Mouse (Mus musculus) limb, embryonic 13.5 days (tissue): Measurements from ENCODE around the gene Tas2r136. TPM values are rescaled to one million over a fixed set of nuclear protein-coding genes. Genes with fewer than 3 reads are reported as not detected.

Experiments used
- ATAC-seq: fragments of 200-750 bp; cut with Nextera tagmentation; 2 replicates; pipeline ENCODE4 v1.8.0; 2017; ENCODE audit warnings: low read depth, moderate number of reproducible peaks, moderate TSS enrichment; ENCODE audit not compliant: low FRiP score
- H3K27ac ChIP-seq: fragments of 300-500 bp; sonication (generic); 2 replicates; pipeline ENCODE4 v1.5.1; 2015; ENCODE audit warnings: inconsistent platforms, mild to moderate bottlenecking, moderate library complexity
- H3K27me3 ChIP-seq: fragments of 300-500 bp; sonication (generic); 2 replicates; pipeline ENCODE4 v1.6.1; 2015; ENCODE audit warnings: mild to moderate bottlenecking, inconsistent platforms
- H3K36me3 ChIP-seq: fragments of 300-500 bp; sonication (generic); 2 replicates; pipeline ENCODE4 v1.6.1; 2015; ENCODE audit warnings: inconsistent platforms, mild to moderate bottlenecking, moderate library complexity
- H3K4me1 ChIP-seq: fragments of 300-500 bp; sonication (generic); 2 replicates; pipeline ENCODE4 v1.6.1; 2015; ENCODE audit warnings: inconsistent platforms
- H3K4me2 ChIP-seq: fragments of 300-500 bp; sonication (generic); replicated peaks from 2 replicates; pipeline ENCODE4 v1.6.1; 2015; ENCODE audit warnings: inconsistent platforms, mild to moderate bottlenecking, moderate library complexity
- H3K4me3 ChIP-seq: fragments of 300-500 bp; sonication (generic); 2 replicates; pipeline ENCODE4 v1.5.1; 2015; ENCODE audit warnings: moderate library complexity, mild to moderate bottlenecking, inconsistent platforms
- H3K9ac ChIP-seq: fragments of 300-500 bp; sonication (generic); 2 replicates; pipeline ENCODE4 v1.6.1; 2015; ENCODE audit warnings: mild to moderate bottlenecking, inconsistent platforms
- H3K9me3 ChIP-seq: fragments of 300-500 bp; sonication (generic); 2 replicates; pipeline ENCODE4 v1.6.1; 2016; ENCODE audit warnings: inconsistent platforms
- WGBS: fragments of 180-500 bp; shearing (Covaris S2); methylation state at CpG from one replicate; pipeline ENCODE4 v1.1.7; 2015; 5-methylcytosine and 5-hydroxymethylcytosine counted together
- polyA plus RNA-seq: library from polyadenylated mRNA; unstranded; fragments of >200 nt; fragmentation: Nextera tagmentation; extraction: Ambion mirVana; gene quantifications from 2 replicates; pipeline ENCODE4 v1.2.1, GENCODE M21; 2015

The Tas2r136 gene
- polyA plus RNA-seq = not detected in 2 replicates

DNA sequence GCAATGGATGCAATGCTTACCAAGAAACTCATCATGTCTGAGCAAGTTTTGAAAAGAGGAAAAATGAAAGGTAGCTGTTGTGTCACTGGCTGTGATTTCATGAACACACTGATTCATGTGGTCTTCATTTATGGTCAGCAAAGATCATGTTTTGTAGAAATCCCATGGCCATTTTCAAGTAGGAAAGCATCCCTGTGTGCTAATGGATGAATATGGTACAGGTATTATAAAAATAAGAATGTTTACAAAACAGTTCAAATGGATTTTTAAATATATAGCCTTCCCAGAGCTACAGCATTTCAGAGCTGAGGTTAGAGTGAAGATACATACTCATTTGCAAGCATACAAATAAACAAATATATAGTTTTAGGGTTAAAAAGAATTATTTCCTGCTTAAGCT lies at the start of gene Tas2r136:
TSS of gene Tas2r136 (minus strand) at position 101 of the 400 bp plus-strand sequence.
- H3K36me3 ChIP-seq = no peaks in the 10 kb centered on the region
- no peaks in the 10 kb centered on the region for H3K9me3 ChIP-seq
- H3K4me3 ChIP-seq = no peak within 1 kb of the TSS
- no peak within 1 kb of the TSS for H3K9ac ChIP-seq
- no peak within 1 kb of the TSS for H3K4me2 ChIP-seq
- H3K4me1 ChIP-seq = no peaks in the 10 kb centered on the region
- no peaks in the 10 kb centered on the region for H3K27me3 ChIP-seq
- ATAC-seq = no peak
- H3K27ac ChIP-seq = no peak within 1 kb of the TSS

DNA sequence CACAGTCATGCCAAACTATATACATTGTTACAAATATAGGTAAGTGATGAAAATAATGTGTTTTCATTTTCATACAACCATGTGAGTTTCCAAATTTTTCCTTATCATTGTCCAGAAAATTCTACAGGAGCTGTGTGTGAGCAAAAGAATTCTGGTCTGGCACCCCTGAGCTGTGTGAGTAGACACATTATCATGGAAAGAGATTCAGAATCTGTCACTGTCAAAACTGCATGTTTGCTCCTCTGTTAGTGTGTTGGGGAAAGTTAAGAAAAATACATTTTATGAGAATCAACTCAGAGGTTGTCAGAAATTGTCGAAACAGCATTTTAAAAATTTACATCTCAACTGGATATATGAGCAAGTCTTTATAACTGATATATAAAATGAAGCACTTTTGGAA lies 24.6 kb upstream of the Tas2r136 start, which contains the start of gene Tas2r117:
TSS of gene Tas2r117 (plus strand) at position 301 of the 400 bp plus-strand sequence.
- WGBS = 72% methylated on average over 1 of the region's 1 CpGs
- ATAC-seq = no peak

DNA sequence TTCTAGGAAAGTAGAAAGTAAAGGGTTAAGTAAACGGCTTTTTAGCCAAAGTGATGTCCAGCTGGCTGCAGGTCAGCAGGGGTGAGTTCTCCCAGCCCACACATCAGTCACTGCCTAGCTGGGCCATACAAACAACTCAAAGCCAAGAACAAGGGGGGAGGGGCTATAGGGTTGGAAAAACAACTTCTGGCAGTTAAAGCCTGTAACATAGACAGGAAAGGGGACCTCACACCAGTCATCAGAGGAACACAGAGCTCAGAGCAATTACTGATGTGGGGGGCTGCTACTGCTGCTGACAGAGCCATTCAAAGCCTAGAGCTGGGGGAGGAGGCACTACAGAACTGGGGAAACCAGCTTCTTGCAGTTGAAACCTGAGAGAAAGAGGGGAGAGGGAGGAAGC lies 17.4 kb upstream of the Tas2r136 start:
- 15% methylated on average over 1 of the region's 1 CpGs for WGBS
- Histone ChIP-seq H3K4me3 (no peak overlapping the region), H3K27me3 (no peaks in the 10 kb centered on the region), H3K9ac (no peak overlapping the region), H3K27ac (no peak overlapping the region), H3K36me3 (no peaks in the 10 kb centered on the region), H3K4me2 (no peak overlapping the region), H3K9me3 (peaks cover 20% of the 10 kb centered on the region; the same call in 1 of the 2 replicates), H3K4me1 (no peaks in the 10 kb centered on the region)
- no peak for ATAC-seq

More for the DNA sequence above, 24.6 kb upstream of the Tas2r136 start, which contains the start of gene Tas2r117:
- no peak within 1 kb of the TSS for H3K27ac ChIP-seq
- H3K27me3 ChIP-seq = no peaks in the 10 kb centered on the region
- H3K36me3 ChIP-seq = no peaks in the 10 kb centered on the region
- no peaks in the 10 kb centered on the region for H3K9me3 ChIP-seq
- H3K4me3 ChIP-seq = no peak within 1 kb of the TSS
- H3K9ac ChIP-seq = no peak within 1 kb of the TSS
- H3K4me2 ChIP-seq = no peak within 1 kb of the TSS
- H3K4me1 ChIP-seq = no peaks in the 10 kb centered on the region

DNA sequence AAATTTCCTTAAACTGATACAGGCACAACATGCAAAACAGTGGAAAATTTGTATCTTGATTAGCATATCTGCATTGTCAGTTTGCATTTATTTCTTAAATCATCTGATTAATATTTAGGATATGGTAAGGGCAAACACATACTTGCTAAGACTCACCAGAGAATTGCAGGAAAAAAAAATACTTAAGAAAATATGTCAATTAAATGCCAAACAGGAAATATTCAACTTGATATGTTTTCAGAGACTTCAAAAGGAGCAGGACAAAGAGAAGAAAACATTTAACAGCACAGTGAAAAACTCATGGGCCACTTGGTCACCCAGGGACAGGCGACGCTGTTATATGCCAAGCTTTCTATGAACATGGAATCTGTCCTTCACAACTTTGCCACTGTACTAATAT lies 16.1 kb downstream of the Tas2r136 start, which contains the start of gene Tas2r102:
TSS of gene Tas2r102 (plus strand) at position 301 of the 400 bp plus-strand sequence.
- no peak within 1 kb of the TSS for H3K4me2 ChIP-seq
- H3K9me3 ChIP-seq = no peaks in the 10 kb centered on the region
- no peak for ATAC-seq
- no peaks in the 10 kb centered on the region for H3K4me1 ChIP-seq
- 95% methylated on average over 2 of the region's 2 CpGs for WGBS
- no peak within 1 kb of the TSS for H3K9ac ChIP-seq
- H3K36me3 ChIP-seq = no peaks in the 10 kb centered on the region
- H3K4me3 ChIP-seq = no peak within 1 kb of the TSS
- no peak within 1 kb of the TSS for H3K27ac ChIP-seq
- H3K27me3 ChIP-seq = no peaks in the 10 kb centered on the region

DNA sequence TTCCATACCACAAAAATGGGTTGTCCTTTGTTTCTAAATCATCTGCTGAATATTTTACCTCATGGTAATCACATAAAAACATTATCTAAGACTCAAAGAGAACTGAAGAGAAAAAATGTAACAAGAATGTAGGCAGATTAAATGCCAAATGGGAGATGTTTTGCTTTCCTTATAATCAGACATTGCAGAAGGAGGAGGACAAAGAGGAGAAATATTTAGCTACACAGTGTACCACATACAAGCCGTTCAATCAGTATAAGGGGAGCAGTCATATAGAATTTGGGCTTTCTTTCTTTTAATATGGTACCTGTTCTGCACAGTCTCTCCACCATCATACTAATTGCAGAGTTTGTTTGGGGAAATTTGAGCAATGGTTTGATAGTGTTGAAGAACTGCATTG lies 23.5 kb downstream of the Tas2r136 start, which contains the start of gene Tas2r124:
TSS of gene Tas2r124 (plus strand) at position 301 of the 400 bp plus-strand sequence.
- ATAC-seq = no peak
- 85% methylated on average over 1 of the region's 1 CpGs for WGBS
- no peak within 1 kb of the TSS for H3K9ac ChIP-seq

DNA sequence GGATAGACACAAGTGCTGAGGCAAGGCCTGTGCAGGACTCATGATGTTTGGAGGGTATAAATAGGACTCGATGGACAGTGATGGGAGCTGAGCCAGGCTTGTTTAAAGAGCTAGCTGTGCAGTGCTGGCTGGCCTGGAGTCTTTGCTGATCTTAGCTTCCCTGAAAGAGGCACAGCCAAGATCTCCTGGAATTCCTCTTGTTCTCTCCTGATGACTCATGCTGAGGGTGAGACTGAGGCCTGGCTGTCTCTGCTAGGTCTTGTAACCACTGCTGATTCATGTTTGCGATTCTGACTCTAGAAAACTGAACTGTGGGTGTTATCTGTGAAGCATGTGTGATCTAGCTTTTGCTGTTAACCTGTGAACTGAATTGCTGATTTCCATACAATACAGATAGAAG lies 27.8 kb downstream of the Tas2r136 start:
- no peak overlapping the region for H3K9ac ChIP-seq
- 81% methylated on average over 2 of the region's 2 CpGs for WGBS
- no peak overlapping the region for H3K4me2 ChIP-seq
- no peak for ATAC-seq
- no peak overlapping the region for H3K4me3 ChIP-seq
- H3K36me3 ChIP-seq = no peaks in the 10 kb centered on the region
- H3K27ac ChIP-seq = no peak overlapping the region
- no peaks in the 10 kb centered on the region for H3K4me1 ChIP-seq
- no peaks in the 10 kb centered on the region for H3K9me3 ChIP-seq
- no peaks in the 10 kb centered on the region for H3K27me3 ChIP-seq

More for the DNA sequence above, 23.5 kb downstream of the Tas2r136 start, which contains the start of gene Tas2r124:
- Histone ChIP-seq H3K27me3 (no peaks in the 10 kb centered on the region), H3K4me1 (no peaks in the 10 kb centered on the region), H3K9me3 (no peaks in the 10 kb centered on the region), H3K36me3 (no peaks in the 10 kb centered on the region), H3K4me2 (no peak within 1 kb of the TSS), H3K4me3 (no peak within 1 kb of the TSS), H3K27ac (no peak within 1 kb of the TSS)

DNA sequence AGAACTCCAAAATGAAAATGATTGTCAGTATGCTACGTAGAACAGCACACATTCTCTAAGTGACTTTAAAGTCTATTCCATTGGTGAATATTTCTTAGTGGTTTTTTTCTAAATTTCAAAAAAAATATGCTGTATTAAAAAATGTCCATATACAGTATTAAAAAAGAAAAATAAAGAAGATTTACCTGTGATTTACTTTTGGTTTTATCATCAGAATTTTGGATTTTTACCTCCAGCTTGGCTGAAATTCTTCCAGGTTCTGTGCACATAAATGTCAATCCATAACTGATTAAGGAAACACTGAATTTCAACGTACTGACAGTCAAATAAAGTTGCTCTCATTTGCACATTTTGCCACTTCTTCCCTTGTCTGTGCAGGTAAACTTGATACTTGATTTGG lies 40.0 kb downstream of the Tas2r136 start, which contains the start of gene Tas2r115:
TSS of gene Tas2r115 (minus strand) at position 101 of the 400 bp plus-strand sequence.
- Histone ChIP-seq H3K4me2 (no peak within 1 kb of the TSS), H3K27ac (no peak within 1 kb of the TSS), H3K4me1 (no peaks in the 10 kb centered on the region), H3K27me3 (no peaks in the 10 kb centered on the region), H3K9me3 (no peaks in the 10 kb centered on the region), H3K9ac (no peak within 1 kb of the TSS), H3K36me3 (no peaks in the 10 kb centered on the region), H3K4me3 (no peak within 1 kb of the TSS)
- 76% methylated on average over 2 of the region's 2 CpGs for WGBS
- no peak for ATAC-seq

Other genes starting within 250 kb of the Tas2r136 start
- gene Prh1, start 208.4 kb downstream of the Tas2r136 start, polyA plus RNA-seq = not detected in 2 replicates
- gene Prp2, start 182.2 kb downstream of the Tas2r136 start, polyA plus RNA-seq = not detected in 2 replicates
- gene A630073D07Rik, start 126.6 kb downstream of the Tas2r136 start, polyA plus RNA-seq = not detected in 2 replicates
- gene Tas2r120, start 121.2 kb downstream of the Tas2r136 start, polyA plus RNA-seq = not detected in 2 replicates
- not detected in 2 replicates for gene Tas2r121, start 77.2 kb downstream of the Tas2r136 start, polyA plus RNA-seq
- not detected in 2 replicates for gene Tas2r122, start 66.2 kb downstream of the Tas2r136 start, polyA plus RNA-seq
- not detected in 2 replicates for gene Tas2r115, start 40.1 kb downstream of the Tas2r136 start, polyA plus RNA-seq
- not detected in 2 replicates for gene Tas2r124, start 23.4 kb downstream of the Tas2r136 start, polyA plus RNA-seq
- gene Tas2r102, start 16.0 kb downstream of the Tas2r136 start, polyA plus RNA-seq = not detected in 2 replicates
- not detected in 2 replicates for gene Tas2r117, start 24.7 kb upstream of the Tas2r136 start, polyA plus RNA-seq
- gene Tas2r123, start 69.0 kb upstream of the Tas2r136 start, polyA plus RNA-seq = not detected in 2 replicates
- gene Tas2r116, start 77.3 kb upstream of the Tas2r136 start, polyA plus RNA-seq = not detected in 2 replicates
- gene Tas2r110, start 89.8 kb upstream of the Tas2r136 start, polyA plus RNA-seq = not detected in 2 replicates
- gene Tas2r113, start 114.8 kb upstream of the Tas2r136 start, polyA plus RNA-seq = not detected in 2 replicates
- gene Tas2r125, start 131.5 kb upstream of the Tas2r136 start, polyA plus RNA-seq = not detected in 2 replicates
- not detected in 2 replicates for gene Tas2r129, start 172.9 kb upstream of the Tas2r136 start, polyA plus RNA-seq
- not detected in 2 replicates for gene Tas2r131, start 179.8 kb upstream of the Tas2r136 start, polyA plus RNA-seq
- not detected in 2 replicates for gene Tas2r109, start 202.8 kb upstream of the Tas2r136 start, polyA plus RNA-seq